Mouse (Mus musculus): ENCODE measurements around the gene Naa50.

Naa50 gene

DNA sequence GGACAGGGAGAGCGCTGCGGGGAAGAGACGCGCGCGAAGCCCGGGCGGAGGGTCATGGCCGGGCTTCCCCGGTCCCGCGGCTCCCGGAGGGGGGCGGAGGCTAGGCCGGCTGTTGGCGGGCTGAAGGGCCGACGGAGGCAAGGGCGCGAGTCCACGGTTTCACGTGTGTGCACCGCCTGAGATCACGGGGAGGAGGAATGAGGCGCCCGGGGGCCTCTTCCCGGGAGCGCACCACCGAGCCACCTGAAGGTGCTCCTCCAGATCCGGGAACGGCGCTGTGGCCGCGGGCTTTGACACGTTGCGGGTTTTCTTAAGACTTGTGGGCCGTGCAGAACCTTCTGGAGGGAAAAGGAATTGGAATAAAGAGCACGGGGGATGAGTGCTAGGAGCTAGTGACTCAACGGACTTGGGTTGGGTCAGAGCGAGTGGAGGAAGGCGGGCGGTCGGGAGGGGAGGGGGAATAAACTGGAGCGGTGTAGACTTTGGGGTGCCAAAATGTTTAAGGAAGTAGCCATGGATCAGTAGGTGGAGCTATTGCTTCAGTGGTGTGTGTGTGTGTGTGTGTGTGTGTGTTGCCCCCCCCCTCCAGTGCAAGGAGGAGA is 657 bp downstream of the Naa50 start:
- peak; percentile 89 for DNase-seq (ENCODE audit: low read depth)

DNA sequence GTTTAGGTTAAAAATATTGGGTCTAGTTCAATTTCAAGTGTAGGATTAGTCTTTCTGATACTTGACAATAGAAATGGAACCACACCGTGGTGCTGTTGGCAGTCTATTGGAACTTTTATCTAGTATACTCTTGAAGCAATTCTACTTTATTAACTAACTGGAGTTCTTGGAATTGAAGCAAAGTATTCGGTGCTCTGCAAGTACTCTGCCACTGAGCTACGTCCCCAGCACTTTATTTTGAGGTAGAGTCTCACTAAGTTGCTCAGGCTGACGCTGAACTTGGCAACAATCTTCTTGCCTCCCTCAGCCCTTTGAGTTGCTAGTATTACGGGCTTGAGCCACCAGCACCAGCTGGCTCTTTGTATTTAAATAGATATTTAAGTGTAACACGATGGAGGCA is 1.9 kb downstream of the Naa50 start:
- DNase-seq (ENCODE audit: low read depth): peak; percentile 42

DNA sequence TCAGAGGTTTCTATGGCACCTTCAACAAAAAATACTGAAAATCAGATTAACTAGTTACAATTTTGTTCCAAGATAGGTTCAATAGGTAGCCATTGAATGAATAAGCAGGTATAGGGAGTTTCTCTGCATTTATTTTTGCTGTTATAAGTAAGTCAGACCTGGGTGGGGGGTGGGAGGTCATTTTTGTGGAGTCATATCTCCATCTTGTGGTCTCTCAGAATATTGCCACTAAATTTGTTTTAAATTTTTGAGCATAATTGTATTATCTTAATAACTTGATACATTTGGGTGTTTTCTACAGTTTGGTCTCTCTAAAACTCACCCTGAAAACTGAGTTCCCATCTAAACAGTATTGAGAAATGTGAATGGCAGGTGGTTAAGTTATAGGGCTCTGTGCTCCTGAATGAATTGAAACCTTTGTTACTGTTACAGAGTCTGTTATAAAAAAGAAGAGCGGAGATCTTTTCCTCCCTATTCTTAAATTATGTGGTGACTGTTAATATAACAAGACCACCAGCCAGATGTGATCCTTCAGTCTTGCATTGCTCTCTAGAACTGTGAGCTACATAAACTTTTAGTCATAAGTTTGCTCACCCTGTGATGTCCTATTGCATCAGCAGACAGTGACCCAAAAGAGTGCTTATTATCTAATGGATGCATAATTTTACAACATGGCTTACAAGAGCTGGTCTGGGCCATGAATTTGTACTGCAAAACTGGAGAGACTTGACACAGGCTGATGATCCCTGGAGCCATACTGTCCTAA is 9.6 kb downstream of the Naa50 start:
- DNase-seq (ENCODE audit: low read depth): peak; percentile 44

DNA sequence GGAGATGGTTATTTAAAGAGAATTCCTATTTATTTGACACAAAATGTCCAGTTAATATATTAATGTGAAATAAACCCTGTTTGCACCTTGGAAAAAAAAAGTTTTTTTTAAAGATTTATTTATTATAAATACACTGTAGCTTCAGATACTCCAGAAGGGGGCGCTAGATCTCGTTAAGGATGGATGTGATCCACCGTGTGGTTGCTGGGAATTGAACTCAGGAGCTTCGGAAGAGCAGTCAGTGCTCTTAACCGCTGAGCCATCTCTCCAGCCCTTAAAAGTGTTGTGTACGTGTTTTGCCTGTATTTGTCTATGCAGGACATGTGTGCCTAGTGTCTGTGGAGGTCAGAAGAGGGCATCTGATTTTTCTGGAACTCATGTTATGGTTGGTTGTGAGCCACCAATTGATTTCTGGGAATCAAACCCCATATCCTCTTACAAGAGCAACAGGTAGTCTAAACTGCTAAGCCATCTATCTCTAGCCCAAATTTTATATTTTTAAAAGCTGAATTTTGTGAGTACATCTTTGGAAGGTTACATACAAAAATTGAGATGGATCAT is 14.9 kb downstream of the Naa50 start:
- no peak for DNase-seq (ENCODE audit: low read depth)

- no peak for DNase-seq (ENCODE audit: low read depth)
Observed at GRCm38 (mm10) chr16:44159325-44159724, 19.7 kb downstream of the Naa50 start.

- no peak for DNase-seq (ENCODE audit: low read depth)
Observed at GRCm38 (mm10) chr16:44163831-44164230, 24.2 kb downstream of the Naa50 start.

DNA sequence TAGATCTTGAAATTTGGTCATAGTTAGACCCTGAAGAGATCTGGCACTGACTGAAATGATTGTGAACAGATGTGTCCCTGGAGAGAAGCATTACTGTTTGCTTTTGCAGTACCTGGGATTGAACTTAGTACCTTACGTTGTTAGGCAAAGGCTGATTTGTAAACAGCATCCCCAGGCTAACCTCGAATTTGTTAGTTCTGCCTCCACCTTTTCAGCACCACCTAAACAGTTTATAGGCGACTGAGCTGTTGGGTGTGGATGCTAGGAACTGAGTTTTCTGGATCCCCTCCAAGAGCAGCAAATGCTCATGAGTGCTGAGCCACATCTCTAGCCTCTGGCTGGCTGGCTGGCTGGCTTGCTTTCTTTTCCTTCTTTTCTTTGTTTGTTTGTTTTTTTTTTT is 25.6 kb downstream of the Naa50 start:
- peak; percentile 57 for DNase-seq (ENCODE audit: low read depth)

DNA sequence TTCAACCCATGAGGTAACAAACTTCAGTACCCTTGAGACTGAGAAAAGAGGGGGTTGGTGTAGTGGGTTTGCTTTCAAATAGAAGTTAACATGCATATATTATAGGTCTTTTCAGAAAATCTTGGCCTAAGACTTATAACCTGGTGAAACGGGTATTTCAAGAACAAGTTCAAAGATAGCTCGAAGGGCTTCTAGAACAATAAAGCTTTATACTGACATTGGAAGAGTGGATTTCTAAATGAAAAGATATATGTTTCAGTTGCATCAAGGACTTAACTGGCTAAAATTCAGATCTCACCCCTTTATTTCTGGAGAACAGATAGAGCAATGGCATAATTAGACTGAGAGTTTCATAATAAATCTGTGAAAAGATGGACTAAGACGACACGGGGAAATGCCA is 29.4 kb downstream of the Naa50 start:
- no peak for DNase-seq (ENCODE audit: low read depth)

GRCm38 (mm10) chr16:44172297-44173154 is 32.9 kb downstream of the Naa50 start:
- DNase-seq (ENCODE audit: low read depth): peak; percentile 97

- peak; percentile 46 for DNase-seq (ENCODE audit: low read depth)
Observed at GRCm38 (mm10) chr16:44173155-44173941, 33.7 kb downstream of the Naa50 start, which contains the start of gene Usf3. Gene Usf3, plus strand, starts transcription at chr16:44173246.

- DNase-seq (ENCODE audit: low read depth): peak; percentile 20
Observed at GRCm38 (mm10) chr16:44173966-44174530, 34.4 kb downstream of the Naa50 start.

GRCm38 (mm10) chr16:44175001-44175400 is 35.4 kb downstream of the Naa50 start:
- no peak for DNase-seq (ENCODE audit: low read depth)

- DNase-seq (ENCODE audit: low read depth): no peak
Observed at GRCm38 (mm10) chr16:44176511-44176910, 36.9 kb downstream of the Naa50 start.

DNA sequence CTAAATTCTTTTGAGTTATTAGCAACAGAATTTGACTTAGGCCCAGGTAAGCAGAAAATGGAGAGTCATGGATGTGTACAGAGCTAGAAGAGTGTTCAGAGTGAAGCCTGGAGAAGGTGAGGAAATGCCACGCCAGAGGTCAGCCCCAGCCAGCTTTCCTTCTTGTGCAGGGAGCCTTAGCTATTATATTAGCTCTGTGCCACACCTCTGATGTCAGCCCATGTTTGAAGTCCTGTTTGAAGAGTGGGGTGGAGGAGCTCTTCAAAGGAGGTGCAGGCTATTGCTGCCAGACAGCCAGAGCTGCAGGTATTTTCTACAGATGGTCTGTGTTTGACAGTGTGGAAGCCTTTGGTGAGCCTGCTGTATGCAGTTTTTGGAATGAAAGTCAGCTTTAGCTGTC is 38.9 kb downstream of the Naa50 start:
- no peak for DNase-seq (ENCODE audit: low read depth)

GRCm38 (mm10) chr16:44182597-44182996 is 43.0 kb downstream of the Naa50 start:
- DNase-seq (ENCODE audit: low read depth): no peak

- peak; percentile 24 for DNase-seq (ENCODE audit: low read depth)
Observed at GRCm38 (mm10) chr16:44184769-44185168, 45.1 kb downstream of the Naa50 start.

GRCm38 (mm10) chr16:44187172-44187571 is 47.5 kb downstream of the Naa50 start:
- no peak for DNase-seq (ENCODE audit: low read depth)

DNA sequence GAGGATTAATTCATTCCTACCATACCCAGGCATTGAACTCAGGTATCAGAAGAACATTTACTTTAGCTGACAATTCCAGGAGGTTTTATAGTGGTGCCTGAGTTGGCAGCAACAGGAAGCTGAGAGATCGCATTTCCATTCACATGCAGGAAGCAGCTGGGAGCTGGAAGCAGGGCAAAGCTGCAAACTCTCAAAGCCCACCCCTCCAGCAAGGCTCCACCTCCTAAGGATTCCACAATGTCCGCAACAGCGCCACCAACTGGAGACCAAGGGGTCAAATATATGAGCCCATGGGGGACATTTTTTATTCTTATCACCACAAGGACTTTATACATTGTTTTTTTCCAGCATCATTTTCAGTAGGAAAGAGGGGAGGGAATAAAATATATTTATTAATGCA is 49.1 kb downstream of the Naa50 start:
- no peak for DNase-seq (ENCODE audit: low read depth)

DNA sequence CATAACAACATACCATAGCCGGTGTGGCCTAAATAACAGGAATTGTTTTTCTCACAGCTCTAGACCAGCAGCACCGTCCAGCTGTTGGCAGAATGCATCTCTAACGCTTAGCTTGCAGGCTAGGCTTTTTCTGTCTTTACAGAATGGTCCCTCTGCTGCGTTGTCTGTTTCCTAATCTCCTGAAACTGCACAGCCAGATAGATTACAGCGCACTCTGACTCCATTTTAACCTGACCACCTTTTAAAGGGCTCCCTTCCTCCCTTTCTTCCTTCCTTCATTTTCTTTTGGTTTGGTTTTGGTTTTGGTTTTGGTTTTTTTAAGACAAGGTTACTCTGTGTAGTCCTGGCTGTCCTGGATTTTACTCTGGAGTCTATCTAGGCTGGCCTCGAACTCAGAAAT is 50.4 kb downstream of the Naa50 start:
- no peak for DNase-seq (ENCODE audit: low read depth)

GRCm38 (mm10) chr16:44190968-44191367 is 51.3 kb downstream of the Naa50 start:
- no peak for DNase-seq (ENCODE audit: low read depth)

GRCm38 (mm10) chr16:44199066-44199703 is 59.6 kb downstream of the Naa50 start:
- DNase-seq (ENCODE audit: low read depth): no peak
